Mouse (Mus musculus): ENCODE measurements around the gene Ttll1.

GRCm38 (mm10) chr15:83520861-83521382 lies 10.2 kb upstream of the Ttll1 start:
- TF ChIP-seq EP300 (optimal IDR thresholded peaks at IDR 0.05) (no peak), CTCF (IDR thresholded peaks at IDR 0.05; ENCODE audit: low read depth) (no peak)

Data from stomach, postnatal 0 days (tissue).